Mouse (Mus musculus) kidney, adult 2 months (tissue): Measurements from ENCODE around the gene Nudcd3.

Experiments used
- CTCF ChIP-seq: fragments of 200-500 bp; conservative IDR thresholded peaks from 2 replicates; pipeline ENCODE4 v1.5.1; 2011; ENCODE audit warnings: low read depth, mild to moderate bottlenecking, control low read depth, low read length, moderate library complexity, mixed read lengths; ENCODE audit not compliant: insufficient read depth, insufficient read length
- POLR2A ChIP-seq: fragments of 200-500 bp; IDR thresholded peaks from one replicate; pipeline ENCODE4 v1.6.1; 2011; ENCODE audit warnings: low read depth, low read length, control low read depth

DNA sequence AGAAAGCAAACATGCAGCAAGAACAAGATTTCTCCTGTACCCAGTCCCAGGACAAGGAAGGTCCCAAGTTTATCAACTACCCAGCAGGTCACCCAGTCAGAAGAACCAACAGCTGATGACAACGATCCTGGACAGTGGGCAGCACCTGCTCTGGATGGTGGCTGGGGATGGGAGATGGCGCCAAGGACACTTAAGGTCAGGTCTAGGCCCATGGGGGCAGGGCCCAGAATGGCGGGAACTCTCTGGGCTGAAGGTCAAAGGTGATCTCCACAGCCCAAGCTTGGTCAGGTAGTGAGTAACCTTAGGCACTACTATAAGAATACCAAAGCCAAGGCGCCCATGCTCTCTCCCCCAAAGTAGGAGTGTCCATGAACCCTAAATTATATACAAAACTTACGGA is 138.3 kb downstream of the Nudcd3 start:
- no peak for TF ChIP-seq POLR2A
- no peak for TF ChIP-seq CTCF
